Mouse (Mus musculus): ENCODE measurements around the gene Mvb12b. TPM values are rescaled to one million over a fixed set of nuclear protein-coding genes. Genes with fewer than 3 reads are reported as not detected.
"Not testable (repeated sequence)": the region's sequence is repeated elsewhere in the genome, so short reads cannot be mapped to it uniquely, and the experiment has no call there.

The Mvb12b gene
- polyA plus RNA-seq, 1 experiment from 2014 or later = 14.0 TPM

- 65% methylated on average over 3 of the region's 3 CpGs for WGBS
- DNase-seq (ENCODE audit: low spot score) (no peak), ATAC-seq (replicated peaks; ENCODE audit: low FRiP score, low TSS enrichment, low read depth) (no peak)
- Histone ChIP-seq H3K4me1 (replicated peaks; ENCODE audit: control insufficient read depth, insufficient read depth, low read length) (peaks cover 10% of the 10 kb centered on the region), H3K9ac (ENCODE audit: low read length) (no peak overlapping the region), H3K4me2 (ENCODE audit: low read length) (no peak overlapping the region), H3K36me3 (ENCODE audit: control insufficient read depth, insufficient read depth, low read length) (no peaks in the 10 kb centered on the region), H3K9me3 (ENCODE audit: control insufficient read depth, low read length) (no peaks in the 10 kb centered on the region), H3K27ac (ENCODE audit: low read depth) (no peak overlapping the region), H3K27me3 (replicated peaks; ENCODE audit: control insufficient read depth, insufficient read depth, low read length) (no peaks in the 10 kb centered on the region), H3K4me3 (ENCODE audit: low read depth, low read length) (no peak overlapping the region)
Observed at GRCm38 (mm10) chr2:33918824-33919223, 31.1 kb upstream of the Mvb12b start.

GRCm38 (mm10) chr2:33918318-33918717 is 30.6 kb upstream of the Mvb12b start:
- no peak overlapping the region for H3K9ac ChIP-seq (ENCODE audit: low read length)
- no peaks in the 10 kb centered on the region for H3K36me3 ChIP-seq (ENCODE audit: control insufficient read depth, insufficient read depth, low read length)
- H3K4me2 ChIP-seq (ENCODE audit: low read length) = no peak overlapping the region
- H3K4me3 ChIP-seq (ENCODE audit: low read depth, low read length) = no peak overlapping the region
- no peaks in the 10 kb centered on the region for H3K9me3 ChIP-seq (ENCODE audit: control insufficient read depth, low read length)
- ATAC-seq (replicated peaks; ENCODE audit: low FRiP score, low TSS enrichment, low read depth) (no peak), DNase-seq (ENCODE audit: low spot score) (no peak)
- peaks cover 10% of the 10 kb centered on the region for H3K4me1 ChIP-seq (replicated peaks; ENCODE audit: control insufficient read depth, insufficient read depth, low read length)
- no peak overlapping the region for H3K27ac ChIP-seq (ENCODE audit: low read depth)
- H3K27me3 ChIP-seq (replicated peaks; ENCODE audit: control insufficient read depth, insufficient read depth, low read length) = no peaks in the 10 kb centered on the region
- 69% methylated on average over 6 of the region's 6 CpGs for WGBS

GRCm38 (mm10) chr2:33916603-33917002 is 28.9 kb upstream of the Mvb12b start:
- DNase-seq (ENCODE audit: low spot score) = no peak

GRCm38 (mm10) chr2:33914998-33915397 is 27.3 kb upstream of the Mvb12b start:
- Histone ChIP-seq H3K27ac (ENCODE audit: low read depth) (no peak overlapping the region), H3K9me3 (ENCODE audit: control insufficient read depth, low read length) (no peaks in the 10 kb centered on the region), H3K4me3 (ENCODE audit: low read depth, low read length) (no peak overlapping the region), H3K27me3 (replicated peaks; ENCODE audit: control insufficient read depth, insufficient read depth, low read length) (no peaks in the 10 kb centered on the region), H3K36me3 (ENCODE audit: control insufficient read depth, insufficient read depth, low read length) (no peaks in the 10 kb centered on the region), H3K9ac (ENCODE audit: low read length) (no peak overlapping the region), H3K4me1 (replicated peaks; ENCODE audit: control insufficient read depth, insufficient read depth, low read length) (peaks cover 3% of the 10 kb centered on the region), H3K4me2 (ENCODE audit: low read length) (no peak overlapping the region)
- WGBS = 50% methylated on average over 8 of the region's 8 CpGs
- no peak for ATAC-seq (replicated peaks; ENCODE audit: low FRiP score, low TSS enrichment, low read depth)
- no peak for DNase-seq (ENCODE audit: low spot score)

More at GRCm38 (mm10) chr2:33916603-33917002, 28.9 kb upstream of the Mvb12b start:
- Histone ChIP-seq H3K27me3 (replicated peaks; ENCODE audit: control insufficient read depth, insufficient read depth, low read length) (no peaks in the 10 kb centered on the region), H3K9ac (ENCODE audit: low read length) (no peak overlapping the region), H3K36me3 (ENCODE audit: control insufficient read depth, insufficient read depth, low read length) (no peaks in the 10 kb centered on the region), H3K27ac (ENCODE audit: low read depth) (no peak overlapping the region), H3K4me2 (ENCODE audit: low read length) (no peak overlapping the region), H3K9me3 (ENCODE audit: control insufficient read depth, low read length) (no peaks in the 10 kb centered on the region), H3K4me3 (ENCODE audit: low read depth, low read length) (no peak overlapping the region), H3K4me1 (replicated peaks; ENCODE audit: control insufficient read depth, insufficient read depth, low read length) (peaks cover 10% of the 10 kb centered on the region)
- ATAC-seq (replicated peaks; ENCODE audit: low FRiP score, low TSS enrichment, low read depth) = no peak
- 71% methylated on average over 11 of the region's 11 CpGs for whole genome bisulfite sequencing

GRCm38 (mm10) chr2:33914334-33914733 is 26.6 kb upstream of the Mvb12b start:
- ATAC-seq (replicated peaks; ENCODE audit: low FRiP score, low TSS enrichment, low read depth) (no peak), DNase-seq (ENCODE audit: low spot score) (no peak)
- H3K36me3 ChIP-seq (ENCODE audit: control insufficient read depth, insufficient read depth, low read length) = no peaks in the 10 kb centered on the region
- H3K9ac ChIP-seq (ENCODE audit: low read length) = no peak overlapping the region
- H3K4me2 ChIP-seq (ENCODE audit: low read length) = no peak overlapping the region
- H3K4me1 ChIP-seq (replicated peaks; ENCODE audit: control insufficient read depth, insufficient read depth, low read length) = no peaks in the 10 kb centered on the region; the same call in 1 of the 2 replicates
- H3K4me3 ChIP-seq (ENCODE audit: low read depth, low read length) = no peak overlapping the region
- no peaks in the 10 kb centered on the region for H3K9me3 ChIP-seq (ENCODE audit: control insufficient read depth, low read length)
- no peaks in the 10 kb centered on the region for H3K27me3 ChIP-seq (replicated peaks; ENCODE audit: control insufficient read depth, insufficient read depth, low read length)
- no peak overlapping the region for H3K27ac ChIP-seq (ENCODE audit: low read depth)
- 53% methylated on average over 3 of the region's 3 CpGs for WGBS

GRCm38 (mm10) chr2:33913598-33913997 is 25.9 kb upstream of the Mvb12b start:
- not testable (repeated sequence) for H3K4me3 ChIP-seq (ENCODE audit: low read depth, low read length); H3K27ac ChIP-seq (ENCODE audit: low read depth); DNase-seq (ENCODE audit: low spot score); H3K36me3 ChIP-seq (ENCODE audit: control insufficient read depth, insufficient read depth, low read length); H3K9me3 ChIP-seq (ENCODE audit: control insufficient read depth, low read length); H3K4me2 ChIP-seq (ENCODE audit: low read length); ATAC-seq (replicated peaks; ENCODE audit: low FRiP score, low TSS enrichment, low read depth); H3K9ac ChIP-seq (ENCODE audit: low read length); H3K27me3 ChIP-seq (replicated peaks; ENCODE audit: control insufficient read depth, insufficient read depth, low read length); H3K4me1 ChIP-seq (replicated peaks; ENCODE audit: control insufficient read depth, insufficient read depth, low read length)
- 68% methylated on average over 1 of the region's 1 CpGs for WGBS

- no peak overlapping the region for H3K4me2 ChIP-seq (ENCODE audit: low read length)
- no peak for ATAC-seq (replicated peaks; ENCODE audit: low FRiP score, low TSS enrichment, low read depth)
- DNase-seq (ENCODE audit: low spot score) = no peak
- H3K4me3 ChIP-seq (ENCODE audit: low read depth, low read length) = no peak overlapping the region
- no peaks in the 10 kb centered on the region for H3K9me3 ChIP-seq (ENCODE audit: control insufficient read depth, low read length)
- peaks cover 5% of the 10 kb centered on the region for H3K4me1 ChIP-seq (replicated peaks; ENCODE audit: control insufficient read depth, insufficient read depth, low read length)
- 77% methylated on average over 3 of the region's 3 CpGs for WGBS
- H3K36me3 ChIP-seq (ENCODE audit: control insufficient read depth, insufficient read depth, low read length) = no peaks in the 10 kb centered on the region
- H3K27me3 ChIP-seq (replicated peaks; ENCODE audit: control insufficient read depth, insufficient read depth, low read length) = no peaks in the 10 kb centered on the region
- H3K9ac ChIP-seq (ENCODE audit: low read length) = no peak overlapping the region
- H3K27ac ChIP-seq (ENCODE audit: low read depth) = no peak overlapping the region
Observed at GRCm38 (mm10) chr2:33912741-33913140, 25.0 kb upstream of the Mvb12b start.

GRCm38 (mm10) chr2:33908374-33908773 is 20.6 kb upstream of the Mvb12b start:
- Histone ChIP-seq H3K4me2 (ENCODE audit: low read length) (peak overlapping the region; percentile 16), H3K27ac (ENCODE audit: low read depth) (peak overlapping the region; percentile 77)
- no peak for DNase-seq (ENCODE audit: low spot score)

GRCm38 (mm10) chr2:33907174-33907573 is 19.4 kb upstream of the Mvb12b start:
- DNase-seq (ENCODE audit: low spot score) = no peak
- Histone ChIP-seq H3K27ac (ENCODE audit: low read depth) (no peak overlapping the region), H3K4me3 (ENCODE audit: low read depth, low read length) (no peak overlapping the region), H3K4me1 (replicated peaks; ENCODE audit: control insufficient read depth, insufficient read depth, low read length) (peaks cover 8% of the 10 kb centered on the region), H3K36me3 (ENCODE audit: control insufficient read depth, insufficient read depth, low read length) (no peaks in the 10 kb centered on the region), H3K4me2 (ENCODE audit: low read length) (no peak overlapping the region), H3K9ac (ENCODE audit: low read length) (no peak overlapping the region), H3K9me3 (ENCODE audit: control insufficient read depth, low read length) (0 out of 2 replicates have a peak, but pooled peaks cover 5% of the 10 kb centered on the region), H3K27me3 (replicated peaks; ENCODE audit: control insufficient read depth, insufficient read depth, low read length) (no peaks in the 10 kb centered on the region)
- 87% methylated on average over 6 of the region's 6 CpGs for WGBS
- no peak for ATAC-seq (replicated peaks; ENCODE audit: low FRiP score, low TSS enrichment, low read depth)

More at GRCm38 (mm10) chr2:33908374-33908773, 20.6 kb upstream of the Mvb12b start:
- Histone ChIP-seq H3K9me3 (ENCODE audit: control insufficient read depth, low read length) (0 out of 2 replicates have a peak, but pooled peaks cover 5% of the 10 kb centered on the region), H3K27me3 (replicated peaks; ENCODE audit: control insufficient read depth, insufficient read depth, low read length) (no peaks in the 10 kb centered on the region), H3K36me3 (ENCODE audit: control insufficient read depth, insufficient read depth, low read length) (no peaks in the 10 kb centered on the region), H3K4me1 (replicated peaks; ENCODE audit: control insufficient read depth, insufficient read depth, low read length) (peaks cover 8% of the 10 kb centered on the region), H3K4me3 (ENCODE audit: low read depth, low read length) (no peak overlapping the region), H3K9ac (ENCODE audit: low read length) (no peak overlapping the region)
- 13% methylated on average over 8 of the region's 8 CpGs for WGBS
- ATAC-seq (replicated peaks; ENCODE audit: low FRiP score, low TSS enrichment, low read depth) = peak; percentile 60; the same call in 1 of the 2 replicates
